Comparison of ENCODE assay signal across 25 mouse cellular contexts in the genomic region with DNA sequence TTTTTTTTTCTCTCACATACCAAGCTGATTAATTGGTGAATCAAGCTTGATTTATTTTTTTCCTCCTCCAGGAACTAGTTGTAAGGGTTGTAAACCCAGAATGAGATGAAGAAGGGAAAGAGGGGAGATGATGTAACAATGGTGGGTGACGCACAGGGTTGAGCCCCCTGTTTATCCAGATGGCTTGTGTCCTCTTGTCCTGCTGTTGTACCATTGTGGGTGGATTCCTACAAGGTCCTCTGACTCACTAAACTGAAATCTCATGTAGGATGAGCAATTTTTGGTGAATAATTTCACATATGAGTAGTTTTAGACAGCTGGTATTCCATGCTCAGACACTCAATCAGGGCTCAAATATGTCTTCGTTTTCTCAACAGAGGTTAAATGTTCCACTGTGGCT.
A peak's percentile ranks its signal among the peaks of the same experiment; 100 is the strongest.
DNase-seq lines count a peak whose midpoint lies in the region; ATAC-seq and TF ChIP-seq lines count a peak whose summit lies in the region.
"Had no signal": no experiment of that assay in that cellular context is flagged by ENCODE, and none has a peak within 500 bp of the region (broad histone marks: within the 10 kb centered on the region; RNA-seq: fewer than 3 reads in every experiment).

No protein-coding gene starts in this region.

- DNase-seq in heart, adult 11 months: peak; percentile 19
- peak; percentile 34 for DNase-seq in Patski (ENCODE audit: low read depth, low spot score)
- peak; percentile 7 for DNase-seq in limb, embryonic 10.5 days (ENCODE audit: low spot score)
- DNase-seq in urinary bladder, adult 2 months (ENCODE audit: low spot score): no peak
- no peak for DNase-seq in gastrocnemius, postnatal 10 days
- DNase-seq: adrenal gland, adult 2 months; adrenal gland, postnatal 14 days; B cell, adult 2 months; cerebellum, adult 11-12 months; cerebellum, adult 8-10 months; cerebellum, postnatal 14 days; forebrain, postnatal 0 days; gastrocnemius, adult 2 months; gastrocnemius, postnatal 36 days; heart, postnatal 14 days; heart, postnatal 4 days had no signal

- H3K27me3 ChIP-seq in heart, embryonic 12.5 days (replicated peaks): no peaks in the 10 kb centered on the region
- H3K27me3 ChIP-seq in Patski: no peaks in the 10 kb centered on the region
- H3K27me3 ChIP-seq in limb, embryonic 10.5 days (ENCODE audit: low read depth, poor library complexity, severe bottlenecking): no peaks in the 10 kb centered on the region
- H3K27me3 ChIP-seq in midbrain, embryonic 16.5 days (ENCODE audit: control insufficient read depth, insufficient read depth, low read depth, low read length): no peaks in the 10 kb centered on the region
- H3K27me3 ChIP-seq: heart, embryonic 13.5 days had no signal

- no peaks in the 10 kb centered on the region for H3K36me3 ChIP-seq in heart, embryonic 12.5 days
- H3K36me3 ChIP-seq in limb, embryonic 10.5 days: no peaks in the 10 kb centered on the region
- H3K36me3 ChIP-seq in midbrain, embryonic 16.5 days (ENCODE audit: control insufficient read depth, insufficient read depth, low read length): no peaks in the 10 kb centered on the region
- H3K36me3 ChIP-seq: heart, embryonic 13.5 days had no signal

- in situ Hi-C loops in Patski (cut with MboI; ENCODE audit: low pct_unique_long_range_greater_than_20kb): no loop called here

- POLR2A ChIA-PET in Patski (lab: Charles Lee): no interaction called here

- H3K4me1 ChIP-seq in heart, embryonic 12.5 days (replicated peaks): peaks cover 13% of the 10 kb centered on the region
- peaks cover 26% of the 10 kb centered on the region for H3K4me1 ChIP-seq in limb, embryonic 10.5 days
- peaks cover 9% of the 10 kb centered on the region for H3K4me1 ChIP-seq in midbrain, embryonic 16.5 days (ENCODE audit: control insufficient read depth, insufficient read depth, low read length)

- 0 out of 2 replicates have a peak, but pooled peaks cover 3% of the 10 kb centered on the region for H3K9me3 ChIP-seq in heart, embryonic 12.5 days (replicated peaks)
- no peaks in the 10 kb centered on the region for H3K9me3 ChIP-seq in limb, embryonic 10.5 days (replicated peaks)
- no peaks in the 10 kb centered on the region for H3K9me3 ChIP-seq in midbrain, embryonic 16.5 days (replicated peaks; ENCODE audit: control insufficient read depth, low read length, poor library complexity, severe bottlenecking)
- H3K9me3 ChIP-seq: heart, embryonic 13.5 days had no signal

- TF ChIP-seq CTCF in Patski (IDR thresholded peaks at IDR 0.05): no peak

- CTCF ChIA-PET in Patski (lab: Charles Lee): no interaction called here

- no peak overlapping the region for H3K4me3 ChIP-seq in heart, embryonic 12.5 days
- H3K4me3 ChIP-seq in limb, embryonic 10.5 days: no peak overlapping the region
- H3K4me3 ChIP-seq in midbrain, embryonic 16.5 days (ENCODE audit: low read depth, low read length): no peak overlapping the region
- H3K4me3 ChIP-seq: gastrocnemius, adult 2 months; heart, embryonic 13.5 days had no signal

- 82% methylated on average over 2 of the region's 2 CpGs for WGBS in heart, embryonic 12.5 days
- 98% methylated on average over 2 of the region's 2 CpGs for WGBS in limb, embryonic 10.5 days
- WGBS in midbrain, embryonic 16.5 days: 96% methylated on average over 2 of the region's 2 CpGs

- no peak overlapping the region for H3K27ac ChIP-seq in heart, embryonic 12.5 days (ENCODE audit: poor library complexity, severe bottlenecking)
- no peak overlapping the region for H3K27ac ChIP-seq in limb, embryonic 10.5 days
- H3K27ac ChIP-seq in midbrain, embryonic 16.5 days (ENCODE audit: low read length): no peak overlapping the region
- H3K27ac ChIP-seq: gastrocnemius, adult 2 months; heart, embryonic 13.5 days; hindbrain, embryonic 14.5 days; hindbrain, postnatal 0 days had no signal

- no peak overlapping the region for H3K4me2 ChIP-seq in heart, embryonic 12.5 days
- H3K4me2 ChIP-seq in midbrain, embryonic 16.5 days (ENCODE audit: low read length): no peak overlapping the region
- H3K4me2 ChIP-seq: heart, embryonic 13.5 days; hindbrain, embryonic 14.5 days had no signal

- H3K9ac ChIP-seq in heart, embryonic 12.5 days: no peak overlapping the region
- H3K9ac ChIP-seq in midbrain, embryonic 16.5 days (ENCODE audit: low read depth, low read length): no peak overlapping the region
- H3K9ac ChIP-seq: forebrain, postnatal 0 days; heart, embryonic 13.5 days; hindbrain, embryonic 14.5 days had no signal

- ATAC-seq in heart, embryonic 12.5 days (ENCODE audit: insufficient number of reproducible peaks, low FRiP score): no peak
- ATAC-seq in Patski: peak; percentile 48
- no peak for ATAC-seq in midbrain, embryonic 16.5 days
- ATAC-seq: CD4-positive, CD25-positive, alpha-beta regulatory T cell, adult 4 months; forebrain, embryonic 14.5 days; forebrain, postnatal 0 days; hindbrain, postnatal 0 days; inflammation-experienced regulatory T-cells, adult 6 months; intestine, embryonic 16.5 days had no signal

Comparison
In these comparisons a context has a peak if more than half of its experiments do, and no peak if none do; other contexts are left out.
1. DNase-seq: peak in heart, adult 11 months (single experiment), Patski (single experiment) and limb, embryonic 10.5 days (single experiment); none in urinary bladder, adult 2 months (single experiment) and gastrocnemius, postnatal 10 days (single experiment).